Mouse (Mus musculus) myocyte (in vitro differentiated cells): ENCODE data around the gene Trpm3.

Source experiments
- MAX ChIP-seq: IDR thresholded peaks from one replicate; pipeline ENCODE4 v1.6.1; 2011; ENCODE audit warnings: low read depth, mild to moderate bottlenecking, control low read depth
- POLR2AphosphoS2 ChIP-seq: IDR thresholded peaks from one replicate; pipeline ENCODE4 v1.6.1; 2011; ENCODE audit warnings: low read depth, control low read depth; ENCODE audit not compliant: insufficient read length

DNA sequence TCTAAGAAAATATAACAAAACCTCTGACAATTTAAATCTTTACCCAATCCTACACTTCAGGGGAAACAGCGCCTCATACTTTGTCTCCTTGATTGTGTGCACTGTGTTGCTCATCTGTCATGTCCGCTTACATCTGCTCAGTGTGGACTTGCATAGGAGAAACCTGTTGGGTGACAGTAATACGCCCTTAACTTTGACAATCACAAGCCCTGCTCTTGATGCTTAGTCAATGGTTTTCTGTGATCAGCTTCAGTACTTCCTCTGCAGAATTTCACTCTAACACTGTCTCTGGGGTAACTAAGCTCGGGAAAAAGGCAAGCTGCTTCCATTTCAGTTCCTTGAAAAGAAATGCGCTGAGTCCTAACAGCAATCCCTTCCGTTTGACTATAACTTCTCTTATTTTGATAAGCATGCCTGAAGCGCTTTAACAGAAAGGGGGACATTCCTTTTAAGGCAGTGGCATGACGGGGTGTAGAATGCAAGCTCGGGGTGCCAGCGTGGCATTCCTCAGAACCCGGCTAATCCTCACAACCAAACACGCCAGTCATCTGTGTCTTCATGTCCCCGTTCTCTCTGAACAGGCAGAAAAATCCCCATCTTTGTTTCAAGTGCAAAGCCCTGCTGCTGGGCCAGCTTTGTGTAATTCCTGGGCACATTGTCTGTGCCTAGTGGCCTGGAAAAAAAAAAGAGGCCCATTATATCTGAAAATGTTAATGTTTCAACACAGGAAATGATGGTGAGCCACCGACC lies 517.8 kb downstream of the Trpm3 start:
- no peak for TF ChIP-seq MAX
- no peak for TF ChIP-seq POLR2AphosphoS2
